Mouse (Mus musculus): ENCODE data around the gene Rccd1. TPM values are rescaled to one million over a fixed set of nuclear protein-coding genes. Genes with fewer than 3 reads are reported as not detected.

Gene Rccd1
- 3.7 and 3.8 TPM in 2 replicates for polyA plus RNA-seq (2015; fragmentation: Nextera tagmentation; extraction: Ambion mirVana)

DNA sequence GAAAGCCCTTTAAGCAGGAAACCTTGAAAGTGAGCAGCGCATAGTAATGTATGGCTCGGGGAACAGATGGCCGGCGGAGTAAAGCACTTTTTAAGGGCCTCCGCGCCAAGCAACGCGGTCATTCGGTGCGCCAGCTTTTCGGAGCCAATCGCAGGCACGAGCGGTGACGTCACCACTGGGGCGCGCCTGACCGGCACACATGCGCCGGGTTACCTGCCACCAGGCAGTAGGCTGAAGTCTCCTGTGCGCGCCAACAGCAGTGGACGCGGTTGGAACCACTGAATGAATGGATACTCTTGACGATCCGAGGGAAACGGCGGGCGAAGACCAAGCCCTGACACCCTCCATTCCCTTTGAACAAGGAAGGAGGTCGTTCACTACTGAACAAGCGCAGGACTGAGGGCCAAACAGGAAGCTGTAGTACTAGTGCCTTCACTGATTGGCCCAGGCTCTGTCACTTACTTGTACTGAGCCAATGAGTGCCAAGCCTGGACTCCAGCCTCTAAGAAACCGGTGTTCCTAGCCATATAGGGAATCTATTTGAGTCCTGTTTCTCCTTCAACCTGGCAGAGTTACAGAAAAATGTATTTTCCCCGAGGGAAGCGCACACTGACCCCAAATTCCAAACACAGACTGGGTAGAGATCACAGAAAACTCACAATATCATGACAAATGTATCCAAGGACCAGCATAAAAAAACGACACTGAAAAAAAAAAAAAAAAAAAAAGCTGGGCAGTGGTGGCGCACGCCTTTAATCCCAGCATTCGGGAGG lies at the start of gene Rccd1:
Gene Rccd1, minus strand, starts transcription at position 412 of the 773 bp plus-strand sequence.
- Histone ChIP-seq H3K9me3 (ENCODE audit: control insufficient read depth, low read length) (no peaks in the 10 kb centered on the region), H3K4me3 (ENCODE audit: low read depth, low read length) (peak within 1 kb of the TSS; percentile 51), H3K4me2 (replicated peaks; ENCODE audit: low read depth) (peak within 1 kb of the TSS; percentile 69), H3K4me1 (replicated peaks; ENCODE audit: control insufficient read depth, insufficient read depth) (no peaks in the 10 kb centered on the region), H3K27ac (replicated peaks) (peak within 1 kb of the TSS; percentile 84), H3K27me3 (ENCODE audit: control insufficient read depth, insufficient read depth, low read length) (no peaks in the 10 kb centered on the region), H3K9ac (ENCODE audit: low read length) (peak within 1 kb of the TSS; percentile 56), H3K36me3 (ENCODE audit: control insufficient read depth, insufficient read depth, low read length) (peaks cover 18% of the 10 kb centered on the region; the same call in 1 of the 2 replicates)
- ATAC-seq (ENCODE audit: low FRiP score, low TSS enrichment) (peak; percentile 98), DNase-seq (ENCODE audit: low spot score) (peak; percentile 97)
- TF ChIP-seq EP300 (optimal IDR thresholded peaks at IDR 0.05) (no peak), CTCF (IDR thresholded peaks at IDR 0.05; ENCODE audit: low read depth) (no peak; the same call in 1 of the 2 replicates)
- under 1% methylated on average over 36 of the region's 38 CpGs for WGBS

DNA sequence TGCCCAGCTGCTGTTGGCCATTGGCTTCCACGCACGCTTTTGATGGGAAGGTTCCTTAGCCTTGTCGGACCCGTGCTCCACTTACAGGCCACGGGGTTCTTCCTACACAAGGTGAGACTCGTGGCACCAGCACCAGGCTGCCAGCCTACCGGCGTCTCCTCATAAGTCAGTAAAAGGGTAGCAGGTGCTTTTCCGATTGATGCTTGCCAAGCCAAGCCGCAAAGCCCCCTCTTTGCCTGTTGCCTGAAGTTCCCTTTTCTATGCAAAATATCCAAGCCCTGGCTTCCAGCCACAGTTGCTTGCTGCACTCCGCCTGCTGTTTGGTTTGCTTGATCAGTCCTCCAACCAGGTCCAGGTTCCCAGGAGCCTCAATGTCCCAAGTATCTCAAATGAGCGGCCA lies 49.6 kb upstream of the Rccd1 start:
- H3K27me3 ChIP-seq (ENCODE audit: control insufficient read depth, insufficient read depth, low read length), result no peaks in the 10 kb centered on the region
- no peak for ATAC-seq (ENCODE audit: low FRiP score, low TSS enrichment)
- H3K4me3 ChIP-seq (ENCODE audit: low read depth, low read length), result no peak overlapping the region
- WGBS, result 79% methylated on average over 12 of the region's 12 CpGs
- no peaks in the 10 kb centered on the region for H3K4me1 ChIP-seq (replicated peaks; ENCODE audit: control insufficient read depth, insufficient read depth)
- TF ChIP-seq CTCF (IDR thresholded peaks at IDR 0.05; ENCODE audit: low read depth) (no peak), EP300 (optimal IDR thresholded peaks at IDR 0.05) (no peak)
- no peak overlapping the region for H3K9ac ChIP-seq (ENCODE audit: low read length)
- H3K4me2 ChIP-seq (replicated peaks; ENCODE audit: low read depth), result no peak overlapping the region
- no peaks in the 10 kb centered on the region for H3K9me3 ChIP-seq (ENCODE audit: control insufficient read depth, low read length)
- H3K36me3 ChIP-seq (ENCODE audit: control insufficient read depth, insufficient read depth, low read length), result peaks cover 2% of the 10 kb centered on the region; the same call in 1 of the 2 replicates
- no peak overlapping the region for H3K27ac ChIP-seq (replicated peaks)
- DNase-seq (ENCODE audit: low spot score), result no peak

DNA sequence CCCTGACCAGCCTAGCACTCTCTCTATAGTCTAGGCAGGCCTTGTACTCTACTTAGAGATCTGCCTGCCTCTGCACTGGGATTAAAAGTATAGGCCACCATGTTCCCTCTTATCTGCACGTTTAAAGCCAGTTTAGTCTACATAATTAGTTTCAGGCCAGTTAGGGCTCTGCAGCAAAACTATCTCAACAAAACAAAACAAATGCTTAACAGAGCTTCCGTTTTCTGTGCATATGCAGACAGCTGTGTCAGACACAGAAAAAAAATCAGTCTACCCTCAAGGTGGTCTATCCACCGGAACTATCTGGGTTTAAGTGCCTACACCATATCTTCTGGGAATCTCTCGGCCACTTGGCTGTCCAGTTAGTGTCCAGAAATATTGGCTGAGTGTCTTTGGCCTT lies 49.1 kb upstream of the Rccd1 start:
- no peak overlapping the region for H3K4me3 ChIP-seq (ENCODE audit: low read depth, low read length)
- H3K9me3 ChIP-seq (ENCODE audit: control insufficient read depth, low read length), result no peaks in the 10 kb centered on the region
- no peaks in the 10 kb centered on the region for H3K4me1 ChIP-seq (replicated peaks; ENCODE audit: control insufficient read depth, insufficient read depth)
- WGBS, result 73% methylated on average over 4 of the region's 4 CpGs
- no peaks in the 10 kb centered on the region for H3K27me3 ChIP-seq (ENCODE audit: control insufficient read depth, insufficient read depth, low read length)
- TF ChIP-seq EP300 (optimal IDR thresholded peaks at IDR 0.05) (no peak), CTCF (IDR thresholded peaks at IDR 0.05; ENCODE audit: low read depth) (no peak)
- H3K9ac ChIP-seq (ENCODE audit: low read length), result no peak overlapping the region
- H3K27ac ChIP-seq (replicated peaks), result no peak overlapping the region
- ATAC-seq (ENCODE audit: low FRiP score, low TSS enrichment) (no peak), DNase-seq (ENCODE audit: low spot score) (no peak)
- H3K36me3 ChIP-seq (ENCODE audit: control insufficient read depth, insufficient read depth, low read length), result no peaks in the 10 kb centered on the region
- H3K4me2 ChIP-seq (replicated peaks; ENCODE audit: low read depth), result no peak overlapping the region

DNA sequence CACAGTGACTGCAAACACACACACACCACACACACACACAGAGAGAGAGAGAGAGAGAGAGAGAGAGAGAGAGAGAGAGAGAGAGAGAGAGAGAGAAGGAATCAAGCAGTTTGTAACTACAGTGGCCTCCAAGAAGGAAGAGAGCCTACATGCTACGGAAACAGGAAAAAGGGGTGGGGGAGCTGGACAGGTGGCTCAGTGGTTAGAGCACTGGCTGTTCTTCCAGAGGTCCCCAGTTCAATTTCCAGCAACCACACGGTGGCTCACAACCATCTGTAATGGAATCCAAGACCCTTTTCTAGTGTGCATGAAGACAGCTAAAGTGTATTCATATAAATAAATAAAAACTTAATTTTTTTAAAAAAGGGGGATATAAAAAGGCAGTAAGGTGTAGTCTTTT lies 48.4 kb upstream of the Rccd1 start:
- no peak for TF ChIP-seq CTCF (IDR thresholded peaks at IDR 0.05; ENCODE audit: low read depth)
- TF ChIP-seq EP300 (optimal IDR thresholded peaks at IDR 0.05), result no peak
- no peaks in the 10 kb centered on the region; the same call in 1 of the 2 replicates for H3K36me3 ChIP-seq (ENCODE audit: control insufficient read depth, insufficient read depth, low read length)
- H3K9me3 ChIP-seq (ENCODE audit: control insufficient read depth, low read length), result no peaks in the 10 kb centered on the region
- H3K27ac ChIP-seq (replicated peaks), result no peak overlapping the region
- no peak overlapping the region for H3K4me3 ChIP-seq (ENCODE audit: low read depth, low read length)
- H3K4me2 ChIP-seq (replicated peaks; ENCODE audit: low read depth), result no peak overlapping the region
- ATAC-seq (ENCODE audit: low FRiP score, low TSS enrichment) (no peak), DNase-seq (ENCODE audit: low spot score) (no peak)
- WGBS, result 54% methylated on average over 2 of the region's 2 CpGs
- no peak overlapping the region for H3K9ac ChIP-seq (ENCODE audit: low read length)
- no peaks in the 10 kb centered on the region for H3K27me3 ChIP-seq (ENCODE audit: control insufficient read depth, insufficient read depth, low read length)
- no peaks in the 10 kb centered on the region for H3K4me1 ChIP-seq (replicated peaks; ENCODE audit: control insufficient read depth, insufficient read depth)

DNA sequence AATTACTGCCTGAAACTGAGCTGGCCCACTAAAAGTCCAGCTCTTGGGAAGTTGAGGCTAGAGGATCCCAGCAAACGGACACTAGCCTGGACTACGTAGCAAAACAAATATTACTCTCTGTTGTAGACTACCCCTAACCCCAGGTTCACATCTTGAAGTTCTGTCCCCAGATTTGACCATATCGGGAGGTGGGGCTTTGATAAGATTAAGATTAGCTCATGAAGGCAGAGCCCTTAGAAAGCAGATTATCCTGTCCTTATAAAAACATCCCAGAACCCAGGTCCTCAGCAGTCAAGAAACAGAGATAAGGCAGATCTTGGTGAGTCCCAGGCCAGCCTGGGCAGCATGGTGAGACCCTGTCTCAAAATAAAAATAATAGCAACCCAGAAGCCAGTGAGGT lies 47.9 kb upstream of the Rccd1 start:
- no peak for ATAC-seq (ENCODE audit: low FRiP score, low TSS enrichment)
- no peak for DNase-seq (ENCODE audit: low spot score)
- no peak for TF ChIP-seq EP300 (optimal IDR thresholded peaks at IDR 0.05)
- no peak for TF ChIP-seq CTCF (IDR thresholded peaks at IDR 0.05; ENCODE audit: low read depth)
- WGBS, result 70% methylated on average over 3 of the region's 3 CpGs
- Histone ChIP-seq H3K27me3 (ENCODE audit: control insufficient read depth, insufficient read depth, low read length) (no peaks in the 10 kb centered on the region), H3K27ac (replicated peaks) (no peak overlapping the region), H3K4me3 (ENCODE audit: low read depth, low read length) (no peak overlapping the region), H3K9me3 (ENCODE audit: control insufficient read depth, low read length) (no peaks in the 10 kb centered on the region), H3K4me2 (replicated peaks; ENCODE audit: low read depth) (no peak overlapping the region), H3K9ac (ENCODE audit: low read length) (no peak overlapping the region), H3K36me3 (ENCODE audit: control insufficient read depth, insufficient read depth, low read length) (peaks cover 4% of the 10 kb centered on the region; the same call in 1 of the 2 replicates), H3K4me1 (replicated peaks; ENCODE audit: control insufficient read depth, insufficient read depth) (no peaks in the 10 kb centered on the region)
